ENCODE assay signal across 9 mouse cellular contexts in genomic region chr2:163735980-163736379, GRCm38 (mm10). TPM values are rescaled to one million over a fixed set of nuclear protein-coding genes. Genes with fewer than 3 reads are reported as not detected.
DNase-seq lines count a peak whose midpoint lies in the region; ATAC-seq lines count a peak whose summit lies in the region.
"Had no signal": no experiment of that assay in that cellular context is flagged by ENCODE, and none has a peak within 500 bp of the region (broad histone marks: within the 10 kb centered on the region; RNA-seq: fewer than 3 reads in every experiment).

No protein-coding gene starts in this region.

- H3K27ac ChIP-seq in embryonic facial prominence, embryonic 14.5 days (replicated peaks; ENCODE audit: low read depth, low read length), result no peak overlapping the region
- H3K27ac ChIP-seq in embryonic facial prominence, embryonic 10.5 days (replicated peaks), result no peak overlapping the region
- no peak overlapping the region for H3K27ac ChIP-seq in liver, embryonic 16.5 days (ENCODE audit: low read length)

- no peak overlapping the region for H3K4me3 ChIP-seq in embryonic facial prominence, embryonic 14.5 days (ENCODE audit: low read depth, low read length)
- no peak overlapping the region for H3K4me3 ChIP-seq in embryonic facial prominence, embryonic 10.5 days
- H3K4me3 ChIP-seq in liver, embryonic 16.5 days (ENCODE audit: low read depth, low read length), result no peak overlapping the region

- 80% methylated on average over 4 of the region's 6 CpGs for WGBS in embryonic facial prominence, embryonic 14.5 days
- WGBS in embryonic facial prominence, embryonic 10.5 days, result 82% methylated on average over 6 of the region's 6 CpGs
- 39% methylated on average over 6 of the region's 6 CpGs for WGBS in liver, embryonic 16.5 days (ENCODE audit: insufficient replicate concordance)

- H3K4me2 ChIP-seq in embryonic facial prominence, embryonic 14.5 days (ENCODE audit: low read depth, low read length), result no peak overlapping the region
- no peak overlapping the region for H3K4me2 ChIP-seq in liver, embryonic 16.5 days (ENCODE audit: low read depth, low read length)

- peak; percentile 23; the same call in 1 of the 2 replicates for ATAC-seq in embryonic facial prominence, embryonic 14.5 days (ENCODE audit: low read depth)
- ATAC-seq in liver, embryonic 16.5 days (ENCODE audit: low read depth), result 0 out of 2 replicates have a peak, but pooled peaks have one; percentile 22
- no peak for ATAC-seq in activated CD4-positive, CD25-positive, alpha-beta regulatory T cell, adult 4 months

- H3K9ac ChIP-seq in embryonic facial prominence, embryonic 14.5 days (ENCODE audit: low read depth, low read length), result no peak overlapping the region
- no peak overlapping the region for H3K9ac ChIP-seq in liver, embryonic 16.5 days (ENCODE audit: low read depth, low read length)

- 0 out of 2 replicates have a peak, but pooled peaks cover 5% of the 10 kb centered on the region for H3K36me3 ChIP-seq in embryonic facial prominence, embryonic 14.5 days (ENCODE audit: control insufficient read depth, insufficient read depth, low read length)
- peaks cover 44% of the 10 kb centered on the region for H3K36me3 ChIP-seq in embryonic facial prominence, embryonic 10.5 days (replicated peaks)
- no peaks in the 10 kb centered on the region for H3K36me3 ChIP-seq in liver, embryonic 16.5 days (ENCODE audit: control insufficient read depth, insufficient read depth)

- H3K27me3 ChIP-seq in embryonic facial prominence, embryonic 14.5 days (replicated peaks; ENCODE audit: control insufficient read depth, insufficient read depth, low read length), result no peaks in the 10 kb centered on the region
- H3K27me3 ChIP-seq in embryonic facial prominence, embryonic 10.5 days (replicated peaks; ENCODE audit: low read depth, poor library complexity, severe bottlenecking), result no peaks in the 10 kb centered on the region
- no peaks in the 10 kb centered on the region for H3K27me3 ChIP-seq in liver, embryonic 16.5 days (ENCODE audit: control insufficient read depth, insufficient read depth, low read depth, low read length)

- intact Hi-C loops in heart, postnatal 25 days (cut with DNase I), result no loop called here

- H3K9me3 ChIP-seq in embryonic facial prominence, embryonic 14.5 days (ENCODE audit: control insufficient read depth, low read length), result no peaks in the 10 kb centered on the region
- no peaks in the 10 kb centered on the region for H3K9me3 ChIP-seq in embryonic facial prominence, embryonic 10.5 days
- H3K9me3 ChIP-seq in liver, embryonic 16.5 days (replicated peaks; ENCODE audit: control insufficient read depth, low read length), result no peaks in the 10 kb centered on the region

- no peaks in the 10 kb centered on the region for H3K4me1 ChIP-seq in embryonic facial prominence, embryonic 14.5 days (ENCODE audit: control insufficient read depth, insufficient read depth, low read length)
- H3K4me1 ChIP-seq in embryonic facial prominence, embryonic 10.5 days, result no peaks in the 10 kb centered on the region
- peaks cover 3% of the 10 kb centered on the region; the same call in 1 of the 2 replicates for H3K4me1 ChIP-seq in liver, embryonic 16.5 days (ENCODE audit: control insufficient read depth, low read depth, low read length)

- DNase-seq in embryonic facial prominence, embryonic 14.5 days (ENCODE audit: low spot score), result peak; percentile 57
- no peak for DNase-seq in embryonic facial prominence, embryonic 10.5 days (ENCODE audit: low spot score)
- DNase-seq in R1 (ENCODE audit: low read depth, low spot score), result peak; percentile 53
- peak; percentile 53 for DNase-seq in heart, postnatal 25 days (ENCODE audit: low spot score)
- no peak for DNase-seq in cerebellum, adult 11-12 months
- DNase-seq in cerebellum, adult 11 months, result no peak
- DNase-seq: thymus, postnatal 36 days had no signal

RNA-seq across cellular contexts. Expression of gene Ada, which starts 14.1 kb away (rescaled TPM):
- 7.2 and 10.4 TPM in 2 replicates for polyA plus RNA-seq in embryonic facial prominence, embryonic 14.5 days (2014; fragmentation: Nextera tagmentation; extraction: Ambion mirVana)
- 9.7 and 11.1 TPM in 2 replicates for polyA plus RNA-seq in embryonic facial prominence, embryonic 10.5 days (2016; fragmentation: Nextera tagmentation; extraction: Ambion mirVana)
- under 1 TPM; 0.39 to 0.68 TPM for total RNA-seq in heart, postnatal 25 days (2021)
- 3.4 and 3.5 TPM in 2 replicates for polyA plus RNA-seq in liver, embryonic 16.5 days (2015; fragmentation: Nextera tagmentation; extraction: Ambion mirVana)
- 10 to 100 TPM in 1 of 2 experiments, 1 to 10 TPM in 1; 8.1 to 10.8 TPM for polyA plus RNA-seq in activated CD4-positive, CD25-positive, alpha-beta regulatory T cell, adult 4 months (2017; shearing (Covaris generic))

Comparison
In these comparisons a context has a peak if more than half of its experiments do, and no peak if none do; other contexts are left out.
1. DNase-seq: peak in embryonic facial prominence, embryonic 14.5 days (single experiment), R1 (single experiment) and heart, postnatal 25 days (single experiment); none in embryonic facial prominence, embryonic 10.5 days (single experiment), cerebellum, adult 11-12 months (single experiment) and cerebellum, adult 11 months (single experiment).